Comparison of ENCODE assay signal across 8 mouse cellular contexts in the genomic region with DNA sequence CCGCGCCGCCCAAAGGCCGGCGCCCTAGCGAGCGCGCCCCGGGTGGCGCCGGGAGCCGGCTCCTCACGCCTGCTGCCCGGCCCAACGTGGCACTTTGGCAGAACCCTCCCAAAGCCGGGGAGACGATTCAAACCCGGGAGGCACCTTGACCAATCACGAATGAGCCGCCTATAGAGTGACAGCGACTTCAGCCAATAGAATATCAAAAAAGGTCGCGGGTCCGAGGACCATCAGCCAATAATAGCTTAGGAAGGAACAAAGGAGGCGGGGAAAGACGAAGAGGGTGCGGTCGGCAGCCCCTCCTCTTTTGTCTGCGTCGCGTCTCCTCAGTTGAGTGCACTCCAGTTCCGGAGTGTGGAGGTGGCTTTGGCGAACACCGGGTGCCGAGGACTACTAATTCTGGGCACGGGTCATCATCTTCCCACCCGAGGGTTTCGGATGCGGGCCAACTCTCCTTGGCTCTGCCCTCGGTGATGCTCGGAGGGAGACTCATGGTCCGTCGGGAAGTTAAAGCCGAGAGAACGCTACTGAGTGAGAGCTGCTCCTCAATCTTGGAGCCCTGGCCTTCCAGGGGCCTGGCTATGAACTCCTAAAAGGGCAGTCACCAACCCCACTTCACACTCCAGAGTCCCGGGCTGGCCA. TPM values are rescaled to one million over a fixed set of nuclear protein-coding genes. Genes with fewer than 3 reads are reported as not detected.
DNase-seq lines count a peak whose midpoint lies in the region; ATAC-seq lines count a peak whose summit lies in the region.

Cdr2 (minus strand) TSS at position 113 of the 642 bp plus-strand sequence.
Mfsd13b (plus strand) TSS at position 310 of the 642 bp plus-strand sequence.

- peak; percentile 86 for ATAC-seq in megakaryocyte progenitor cell, adult 5-6 weeks (replicated peaks; ENCODE audit: poor library complexity)

- DNase-seq in adipocyte (ENCODE audit: low spot score): peak; percentile 98
- DNase-seq in embryo, embryonic 10 days (ENCODE audit: low spot score): peak; percentile 97
- peak; percentile 83 for DNase-seq in gastrocnemius, postnatal 10 days
- DNase-seq in induced T-regulatory cell, adult 2 months (ENCODE audit: low read depth): peak; percentile 100
- DNase-seq in left cerebral cortex, adult 9 months (ENCODE audit: low spot score in 2 of 2): peak; percentile 92 to 98
- peak; percentile 79 for DNase-seq in right cerebral cortex, postnatal 14 days
- DNase-seq in urinary bladder, postnatal 36 days (ENCODE audit: low spot score in 2 of 2): peak; percentile 96 to 97

RNA-seq across cellular contexts. Expression of gene Cdr2, which starts in this region (rescaled TPM):
- 10 to 100 TPM in 1 of 2 experiments, 1 to 10 TPM in 1; 6.9 to 10.9 TPM for total RNA-seq in gastrocnemius, postnatal 10 days (2021)
- 2.9 and 4.3 TPM in 2 replicates for total RNA-seq in megakaryocyte progenitor cell, adult 5-6 weeks (2015)
- 4.7 and 7.1 TPM in 2 replicates for total RNA-seq in megakaryocyte progenitor cell, adult 5-6 weeks (2017)

RNA-seq across cellular contexts. Expression of gene Mfsd13b, which starts in this region (rescaled TPM):
- total RNA-seq in gastrocnemius, postnatal 10 days (2021): not detected
- not detected in 2 replicates for total RNA-seq in megakaryocyte progenitor cell, adult 5-6 weeks (2015)
- 0.20 TPM in 1 of 2 replicates, not detected in the other for total RNA-seq in megakaryocyte progenitor cell, adult 5-6 weeks (2017)

Comparison
In these comparisons a context has a peak if more than half of its experiments do, and no peak if none do; other contexts are left out.
1. Peak in every context shown above with its lines: DNase-seq and ATAC-seq.